In genomic region chr6:118963806-118964205, GRCm38 (mm10) we compare ENCODE assay signal across 21 mouse cellular contexts.
DNase-seq lines count a peak whose midpoint lies in the region; ATAC-seq and TF ChIP-seq lines count a peak whose summit lies in the region.
"Had no signal": no experiment of that assay in that cellular context is flagged by ENCODE, and none has a peak within 500 bp of the region (broad histone marks: within the 10 kb centered on the region; RNA-seq: fewer than 3 reads in every experiment).

No protein-coding gene starts in this region.

- H3K27ac ChIP-seq in heart, embryonic 16.5 days (ENCODE audit: low read length) = peak overlapping the region; percentile 48
- H3K27ac ChIP-seq in lung, embryonic 15.5 days = peak overlapping the region; percentile 77
- peak overlapping the region; percentile 74 for H3K27ac ChIP-seq in intestine, postnatal 0 days (ENCODE audit: low read depth, low read length)
- no peak overlapping the region for H3K27ac ChIP-seq in stomach, postnatal 0 days (replicated peaks)
- H3K27ac ChIP-seq: embryonic facial prominence, embryonic 10.5 days; hindbrain, embryonic 14.5 days; kidney, embryonic 15.5 days; limb, embryonic 12.5 days; macrophage; midbrain, embryonic 10.5 days had no signal

- no peak overlapping the region for H3K4me3 ChIP-seq in heart, embryonic 16.5 days (ENCODE audit: low read length)
- no peak overlapping the region for H3K4me3 ChIP-seq in lung, embryonic 15.5 days
- no peak overlapping the region for H3K4me3 ChIP-seq in intestine, postnatal 0 days (ENCODE audit: low read depth, low read length)
- H3K4me3 ChIP-seq in stomach, postnatal 0 days (ENCODE audit: low read depth, low read length) = no peak overlapping the region
- H3K4me3 ChIP-seq: embryonic facial prominence, embryonic 10.5 days; erythroblast, embryonic 14.5 days; kidney, embryonic 15.5 days; limb, embryonic 12.5 days; midbrain, embryonic 10.5 days had no signal

- TF ChIP-seq CTCF in intestine, postnatal 0 days (IDR thresholded peaks at IDR 0.05; ENCODE audit: low read depth) = no peak
- TF ChIP-seq CTCF in stomach, postnatal 0 days (IDR thresholded peaks at IDR 0.05; ENCODE audit: low read depth) = no peak

- no peaks in the 10 kb centered on the region for H3K36me3 ChIP-seq in heart, embryonic 16.5 days (ENCODE audit: control insufficient read depth, insufficient read depth)
- no peaks in the 10 kb centered on the region for H3K36me3 ChIP-seq in lung, embryonic 15.5 days
- no peaks in the 10 kb centered on the region for H3K36me3 ChIP-seq in intestine, postnatal 0 days (ENCODE audit: control insufficient read depth, insufficient read depth)
- H3K36me3 ChIP-seq in stomach, postnatal 0 days (ENCODE audit: control insufficient read depth, insufficient read depth, low read length) = no peaks in the 10 kb centered on the region
- H3K36me3 ChIP-seq: embryonic facial prominence, embryonic 10.5 days; kidney, embryonic 15.5 days; limb, embryonic 12.5 days; midbrain, embryonic 10.5 days had no signal

- H3K4me2 ChIP-seq in heart, embryonic 16.5 days (ENCODE audit: low read depth, low read length) = peak overlapping the region; percentile 28; the same call in 1 of the 2 replicates
- H3K4me2 ChIP-seq in lung, embryonic 15.5 days = peak overlapping the region; percentile 36; the same call in 1 of the 2 replicates
- H3K4me2 ChIP-seq in intestine, postnatal 0 days (replicated peaks; ENCODE audit: low read depth) = no peak overlapping the region
- H3K4me2 ChIP-seq in stomach, postnatal 0 days (replicated peaks; ENCODE audit: low read depth) = 0 out of 2 replicates have a peak overlapping the region, but pooled peaks have one; percentile 5
- H3K4me2 ChIP-seq: hindbrain, embryonic 14.5 days; kidney, embryonic 15.5 days; limb, embryonic 12.5 days had no signal

- H3K27me3 ChIP-seq in heart, embryonic 16.5 days (ENCODE audit: control insufficient read depth, insufficient read depth, low read length) = no peaks in the 10 kb centered on the region
- H3K27me3 ChIP-seq in lung, embryonic 15.5 days = no peaks in the 10 kb centered on the region
- H3K27me3 ChIP-seq in intestine, postnatal 0 days (replicated peaks; ENCODE audit: control insufficient read depth, insufficient read depth, low read length) = no peaks in the 10 kb centered on the region
- H3K27me3 ChIP-seq in stomach, postnatal 0 days (ENCODE audit: control insufficient read depth, insufficient read depth, low read length) = no peaks in the 10 kb centered on the region
- H3K27me3 ChIP-seq: kidney, embryonic 15.5 days; limb, embryonic 12.5 days had no signal

- DNase-seq in heart, postnatal 4 days = no peak
- no peak for DNase-seq in lung, postnatal 4 days
- DNase-seq in stomach, postnatal 0 days (ENCODE audit: low spot score) = no peak
- no peak for DNase-seq in cerebellum, postnatal 14 days
- DNase-seq: cerebellum, adult 11-12 months; cerebellum, postnatal 36 days; gastrocnemius, postnatal 10 days; heart, adult 18-20 months; retina, postnatal 1 day; thymus, postnatal 36 days had no signal

- no peaks in the 10 kb centered on the region for H3K9me3 ChIP-seq in heart, embryonic 16.5 days (replicated peaks; ENCODE audit: control insufficient read depth, low read length)
- no peaks in the 10 kb centered on the region for H3K9me3 ChIP-seq in lung, embryonic 15.5 days
- H3K9me3 ChIP-seq in intestine, postnatal 0 days (ENCODE audit: control insufficient read depth) = no peaks in the 10 kb centered on the region
- no peaks in the 10 kb centered on the region for H3K9me3 ChIP-seq in stomach, postnatal 0 days (ENCODE audit: control insufficient read depth, low read length)
- H3K9me3 ChIP-seq: embryonic facial prominence, embryonic 10.5 days; kidney, embryonic 15.5 days; limb, embryonic 12.5 days; midbrain, embryonic 10.5 days had no signal

- peaks cover 54% of the 10 kb centered on the region for H3K4me1 ChIP-seq in heart, embryonic 16.5 days (ENCODE audit: control insufficient read depth, insufficient read depth, low read length)
- H3K4me1 ChIP-seq in lung, embryonic 15.5 days = peaks cover 23% of the 10 kb centered on the region
- 0 out of 2 replicates have a peak, but pooled peaks cover 14% of the 10 kb centered on the region for H3K4me1 ChIP-seq in intestine, postnatal 0 days (replicated peaks; ENCODE audit: control insufficient read depth, insufficient read depth, low read length)
- H3K4me1 ChIP-seq in stomach, postnatal 0 days (replicated peaks; ENCODE audit: control insufficient read depth, insufficient read depth) = no peaks in the 10 kb centered on the region; the same call in none of the 2 replicates
- H3K4me1 ChIP-seq: embryonic facial prominence, embryonic 10.5 days; limb, embryonic 12.5 days had no signal

- 41% methylated on average over 6 of the region's 6 CpGs for WGBS in heart, embryonic 16.5 days
- 27% methylated on average over 6 of the region's 6 CpGs for WGBS in lung, embryonic 15.5 days
- 43% methylated on average over 6 of the region's 6 CpGs for WGBS in intestine, postnatal 0 days
- 19% methylated on average over 6 of the region's 6 CpGs for WGBS in stomach, postnatal 0 days

- H3K9ac ChIP-seq in heart, embryonic 16.5 days (ENCODE audit: low read length) = no peak overlapping the region
- H3K9ac ChIP-seq in lung, embryonic 15.5 days = no peak overlapping the region
- H3K9ac ChIP-seq in intestine, postnatal 0 days (ENCODE audit: low read depth, low read length) = no peak overlapping the region
- H3K9ac ChIP-seq in stomach, postnatal 0 days (ENCODE audit: low read length) = no peak overlapping the region
- H3K9ac ChIP-seq: hindbrain, embryonic 14.5 days; kidney, embryonic 15.5 days; limb, embryonic 12.5 days had no signal

- TF ChIP-seq EP300 in stomach, postnatal 0 days (optimal IDR thresholded peaks at IDR 0.05) = no peak

- no peak for ATAC-seq in heart, embryonic 16.5 days (replicated peaks; ENCODE audit: extremely low read depth, insufficient read depth, low FRiP score)
- ATAC-seq in lung, embryonic 15.5 days (ENCODE audit: borderline replicate concordance, extremely low read depth, low FRiP score, low TSS enrichment) = peak; percentile 53; the same call in 1 of the 2 replicates
- peak; percentile 29 for ATAC-seq in intestine, postnatal 0 days
- peak; percentile 12; the same call in 1 of the 2 replicates for ATAC-seq in stomach, postnatal 0 days (ENCODE audit: low FRiP score, low TSS enrichment)
- ATAC-seq: forebrain, embryonic 14.5 days had no signal
